Mouse (Mus musculus): ENCODE measurements around the gene Olfr39. TPM values are rescaled to one million over a fixed set of nuclear protein-coding genes. Genes with fewer than 3 reads are reported as not detected.
"Not testable (repeated sequence)": the region's sequence is repeated elsewhere in the genome, so short reads cannot be mapped to it uniquely, and the experiment has no call there.

Olfr39 gene
- polyA plus RNA-seq (2012; rRNA removed), result not detected in 2 replicates
- not detected in 2 replicates for polyA plus RNA-seq (2014; fragmentation: Nextera tagmentation; extraction: Ambion mirVana)

- 75% methylated on average over 1 of the region's 1 CpGs for WGBS
- DNase-seq (ENCODE audit: low spot score), result no peak
- Histone ChIP-seq H3K4me3 (replicated peaks; ENCODE audit: low read length) (no peak within 1 kb of the TSS), H3K27ac (replicated peaks; ENCODE audit: low read depth, low read length) (no peak within 1 kb of the TSS), H3K4me1 (ENCODE audit: control insufficient read depth, insufficient read depth, low read length) (no peaks in the 10 kb centered on the region), H3K36me3 (ENCODE audit: control insufficient read depth, insufficient read depth, low read length) (no peaks in the 10 kb centered on the region), H3K9ac (ENCODE audit: low read depth, low read length, severe bottlenecking) (no peak within 1 kb of the TSS), H3K9me3 (ENCODE audit: control insufficient read depth, low read length) (no peaks in the 10 kb centered on the region), H3K27me3 (ENCODE audit: control insufficient read depth, insufficient read depth, low read length) (no peaks in the 10 kb centered on the region), H3K4me2 (replicated peaks; ENCODE audit: low read depth, low read length, severe bottlenecking) (no peak within 1 kb of the TSS)
- ATAC-seq (ENCODE audit: low FRiP score, low read depth), result no peak
- TF ChIP-seq POLR2A (IDR thresholded peaks at IDR 0.05; ENCODE audit: borderline replicate concordance, extremely low read depth, insufficient read depth, insufficient read length), result no peak
These were observed at the start of gene Olfr39 for GRCm38 (mm10) chr9:20282051-20282450. Gene Olfr39 (plus strand): TSS chr9:20282351.

GRCm38 (mm10) chr9:20236819-20237218 is 45.3 kb upstream of the Olfr39 start, which contains the start of gene Olfr872:
Gene Olfr872 (plus strand): TSS chr9:20237119.
- no peaks in the 10 kb centered on the region for H3K36me3 ChIP-seq (ENCODE audit: control insufficient read depth, insufficient read depth, low read length)
- DNase-seq (ENCODE audit: low spot score), result no peak
- H3K4me3 ChIP-seq (replicated peaks; ENCODE audit: low read length), result no peak within 1 kb of the TSS
- no peak for TF ChIP-seq POLR2A (IDR thresholded peaks at IDR 0.05; ENCODE audit: borderline replicate concordance, extremely low read depth, insufficient read depth, insufficient read length)
- no peak within 1 kb of the TSS for H3K4me2 ChIP-seq (replicated peaks; ENCODE audit: low read depth, low read length, severe bottlenecking)
- no peak within 1 kb of the TSS for H3K27ac ChIP-seq (replicated peaks; ENCODE audit: low read depth, low read length)
- no peaks in the 10 kb centered on the region for H3K4me1 ChIP-seq (ENCODE audit: control insufficient read depth, insufficient read depth, low read length)
- no peaks in the 10 kb centered on the region for H3K27me3 ChIP-seq (ENCODE audit: control insufficient read depth, insufficient read depth, low read length)
- no peak within 1 kb of the TSS for H3K9ac ChIP-seq (ENCODE audit: low read depth, low read length, severe bottlenecking)
- H3K9me3 ChIP-seq (ENCODE audit: control insufficient read depth, low read length), result no peaks in the 10 kb centered on the region
- ATAC-seq (ENCODE audit: low FRiP score, low read depth), result no peak

GRCm38 (mm10) chr9:20237378-20237777 is 44.8 kb upstream of the Olfr39 start:
- H3K27ac ChIP-seq (replicated peaks; ENCODE audit: low read depth, low read length), result no peak overlapping the region
- no peaks in the 10 kb centered on the region for H3K27me3 ChIP-seq (ENCODE audit: control insufficient read depth, insufficient read depth, low read length)
- H3K4me3 ChIP-seq (replicated peaks; ENCODE audit: low read length), result no peak overlapping the region
- no peaks in the 10 kb centered on the region for H3K36me3 ChIP-seq (ENCODE audit: control insufficient read depth, insufficient read depth, low read length)
- WGBS, result 74% methylated on average over 2 of the region's 2 CpGs
- ATAC-seq (ENCODE audit: low FRiP score, low read depth), result no peak
- no peaks in the 10 kb centered on the region for H3K9me3 ChIP-seq (ENCODE audit: control insufficient read depth, low read length)
- no peak overlapping the region for H3K4me2 ChIP-seq (replicated peaks; ENCODE audit: low read depth, low read length, severe bottlenecking)
- no peak for TF ChIP-seq POLR2A (IDR thresholded peaks at IDR 0.05; ENCODE audit: borderline replicate concordance, extremely low read depth, insufficient read depth, insufficient read length)
- H3K9ac ChIP-seq (ENCODE audit: low read depth, low read length, severe bottlenecking), result no peak overlapping the region
- no peak for DNase-seq (ENCODE audit: low spot score)
- no peaks in the 10 kb centered on the region for H3K4me1 ChIP-seq (ENCODE audit: control insufficient read depth, insufficient read depth, low read length)

GRCm38 (mm10) chr9:20295562-20295961 is 13.4 kb downstream of the Olfr39 start:
- not testable (repeated sequence) for H3K9ac ChIP-seq (ENCODE audit: low read depth, low read length, severe bottlenecking); H3K9me3 ChIP-seq (ENCODE audit: control insufficient read depth, low read length); H3K27me3 ChIP-seq (ENCODE audit: control insufficient read depth, insufficient read depth, low read length); DNase-seq (ENCODE audit: low spot score); H3K4me2 ChIP-seq (replicated peaks; ENCODE audit: low read depth, low read length, severe bottlenecking); H3K27ac ChIP-seq (replicated peaks; ENCODE audit: low read depth, low read length); H3K4me3 ChIP-seq (replicated peaks; ENCODE audit: low read length); ATAC-seq (ENCODE audit: low FRiP score, low read depth); H3K36me3 ChIP-seq (ENCODE audit: control insufficient read depth, insufficient read depth, low read length); H3K4me1 ChIP-seq (ENCODE audit: control insufficient read depth, insufficient read depth, low read length)
- WGBS, result 83% methylated on average over 5 of the region's 5 CpGs

- no peaks in the 10 kb centered on the region for H3K4me1 ChIP-seq (ENCODE audit: control insufficient read depth, insufficient read depth, low read length)
- no peak for TF ChIP-seq POLR2A (IDR thresholded peaks at IDR 0.05; ENCODE audit: borderline replicate concordance, extremely low read depth, insufficient read depth, insufficient read length)
- no peak within 1 kb of the TSS for H3K4me3 ChIP-seq (replicated peaks; ENCODE audit: low read length)
- H3K4me2 ChIP-seq (replicated peaks; ENCODE audit: low read depth, low read length, severe bottlenecking), result no peak within 1 kb of the TSS
- no peaks in the 10 kb centered on the region; the same call in 1 of the 2 replicates for H3K9me3 ChIP-seq (ENCODE audit: control insufficient read depth, low read length)
- 85% methylated on average over 1 of the region's 1 CpGs for WGBS
- H3K27ac ChIP-seq (replicated peaks; ENCODE audit: low read depth, low read length), result no peak within 1 kb of the TSS
- no peak within 1 kb of the TSS for H3K9ac ChIP-seq (ENCODE audit: low read depth, low read length, severe bottlenecking)
- no peak for DNase-seq (ENCODE audit: low spot score)
- no peaks in the 10 kb centered on the region for H3K36me3 ChIP-seq (ENCODE audit: control insufficient read depth, insufficient read depth, low read length)
- no peaks in the 10 kb centered on the region for H3K27me3 ChIP-seq (ENCODE audit: control insufficient read depth, insufficient read depth, low read length)
- no peak for ATAC-seq (ENCODE audit: low FRiP score, low read depth)
These were observed 16.1 kb downstream of the Olfr39 start, which contains the start of gene Olfr873 for GRCm38 (mm10) chr9:20298232-20298631. Gene Olfr873 (plus strand): TSS chr9:20298532.

GRCm38 (mm10) chr9:20335994-20336393 is 53.8 kb downstream of the Olfr39 start, which contains the start of gene Olfr18:
Gene Olfr18 (minus strand): TSS chr9:20336094.
- Histone ChIP-seq H3K9ac (ENCODE audit: low read depth, low read length, severe bottlenecking) (no peak within 1 kb of the TSS), H3K4me2 (replicated peaks; ENCODE audit: low read depth, low read length, severe bottlenecking) (no peak within 1 kb of the TSS), H3K27ac (replicated peaks; ENCODE audit: low read depth, low read length) (no peak within 1 kb of the TSS), H3K27me3 (ENCODE audit: control insufficient read depth, insufficient read depth, low read length) (no peaks in the 10 kb centered on the region), H3K4me1 (ENCODE audit: control insufficient read depth, insufficient read depth, low read length) (no peaks in the 10 kb centered on the region), H3K36me3 (ENCODE audit: control insufficient read depth, insufficient read depth, low read length) (no peaks in the 10 kb centered on the region), H3K9me3 (ENCODE audit: control insufficient read depth, low read length) (no peaks in the 10 kb centered on the region), H3K4me3 (replicated peaks; ENCODE audit: low read length) (no peak within 1 kb of the TSS)
- ATAC-seq (ENCODE audit: low FRiP score, low read depth) (no peak), DNase-seq (ENCODE audit: low spot score) (no peak)
- TF ChIP-seq POLR2A (IDR thresholded peaks at IDR 0.05; ENCODE audit: borderline replicate concordance, extremely low read depth, insufficient read depth, insufficient read length), result no peak

Other genes starting within 250 kb of the Olfr39 start
- gene Olfr867, start 224.8 kb upstream of the Olfr39 start, polyA plus RNA-seq (2012; rRNA removed), result not detected in 2 replicates
- not detected in 2 replicates for gene Olfr867, start 224.8 kb upstream of the Olfr39 start, polyA plus RNA-seq (2014; fragmentation: Nextera tagmentation; extraction: Ambion mirVana)
- not detected in 2 replicates for gene Olfr868, start 183.7 kb upstream of the Olfr39 start, polyA plus RNA-seq (2012; rRNA removed)
- not detected in 2 replicates for gene Olfr868, start 183.7 kb upstream of the Olfr39 start, polyA plus RNA-seq (2014; fragmentation: Nextera tagmentation; extraction: Ambion mirVana)
- not detected in 2 replicates for gene Olfr869, start 153.3 kb upstream of the Olfr39 start, polyA plus RNA-seq (2012; rRNA removed)
- not detected in 2 replicates for gene Olfr869, start 153.3 kb upstream of the Olfr39 start, polyA plus RNA-seq (2014; fragmentation: Nextera tagmentation; extraction: Ambion mirVana)
- not detected in 2 replicates for gene Olfr870, start 108.3 kb upstream of the Olfr39 start, polyA plus RNA-seq (2012; rRNA removed)
- gene Olfr870, start 108.3 kb upstream of the Olfr39 start, polyA plus RNA-seq (2014; fragmentation: Nextera tagmentation; extraction: Ambion mirVana), result not detected in 2 replicates
- not detected in 2 replicates for gene Olfr871, start 70.1 kb upstream of the Olfr39 start, polyA plus RNA-seq (2012; rRNA removed)
- gene Olfr871, start 70.1 kb upstream of the Olfr39 start, polyA plus RNA-seq (2014; fragmentation: Nextera tagmentation; extraction: Ambion mirVana), result not detected in 2 replicates
- not detected in 2 replicates for gene Olfr872, start 45.2 kb upstream of the Olfr39 start, polyA plus RNA-seq (2012; rRNA removed)
- not detected in 2 replicates for gene Olfr872, start 45.2 kb upstream of the Olfr39 start, polyA plus RNA-seq (2014; fragmentation: Nextera tagmentation; extraction: Ambion mirVana)
- not detected in 2 replicates for gene Olfr873, start 16.2 kb downstream of the Olfr39 start, polyA plus RNA-seq (2012; rRNA removed)
- gene Olfr873, start 16.2 kb downstream of the Olfr39 start, polyA plus RNA-seq (2014; fragmentation: Nextera tagmentation; extraction: Ambion mirVana), result not detected in 2 replicates
- 0.04 and 0.08 TPM in 2 replicates for gene Olfr18, start 53.7 kb downstream of the Olfr39 start, polyA plus RNA-seq (2012; rRNA removed)
- not detected in 2 replicates for gene Olfr18, start 53.7 kb downstream of the Olfr39 start, polyA plus RNA-seq (2014; fragmentation: Nextera tagmentation; extraction: Ambion mirVana)
- gene Zfp560, start 102.8 kb downstream of the Olfr39 start, polyA plus RNA-seq (2012; rRNA removed), result 16.0 and 21.0 TPM in 2 replicates
- gene Zfp560, start 102.8 kb downstream of the Olfr39 start, polyA plus RNA-seq (2014; fragmentation: Nextera tagmentation; extraction: Ambion mirVana), result 43.7 and 44.9 TPM in 2 replicates
- 12.1 and 14.2 TPM in 2 replicates for gene Zfp26, start 177.8 kb downstream of the Olfr39 start, polyA plus RNA-seq (2012; rRNA removed)
- 23.3 and 25.9 TPM in 2 replicates for gene Zfp26, start 177.8 kb downstream of the Olfr39 start, polyA plus RNA-seq (2014; fragmentation: Nextera tagmentation; extraction: Ambion mirVana)
- gene Zfp426, start 210.4 kb downstream of the Olfr39 start, polyA plus RNA-seq (2012; rRNA removed), result 12.0 and 17.4 TPM in 2 replicates
- 24.1 and 25.5 TPM in 2 replicates for gene Zfp426, start 210.4 kb downstream of the Olfr39 start, polyA plus RNA-seq (2014; fragmentation: Nextera tagmentation; extraction: Ambion mirVana)
- gene Zfp266, start 239.1 kb downstream of the Olfr39 start, polyA plus RNA-seq (2012; rRNA removed), result 43.1 and 43.5 TPM in 2 replicates
- gene Zfp266, start 239.1 kb downstream of the Olfr39 start, polyA plus RNA-seq (2014; fragmentation: Nextera tagmentation; extraction: Ambion mirVana), result 92.4 and 95.5 TPM in 2 replicates